Mouse (Mus musculus) forebrain, embryonic 12.5 days (tissue): ENCODE data around the gene Gins3. TPM values are rescaled to one million over a fixed set of nuclear protein-coding genes. Genes with fewer than 3 reads are reported as not detected.
"Not testable (repeated sequence)": the region's sequence is repeated elsewhere in the genome, so short reads cannot be mapped to it uniquely, and the experiment has no call there.

Experiments
- ATAC-seq: fragments of 200-750 bp; cut with Nextera tagmentation; 2 replicates; pipeline ENCODE4 v1.8.0; 2017; ENCODE audit warnings: moderate TSS enrichment; ENCODE audit not compliant: low FRiP score
- H3K27ac ChIP-seq: fragments of 300-500 bp; sonication (generic); 2 replicates; pipeline ENCODE4 v1.5.1; 2016; ENCODE audit warnings: mild to moderate bottlenecking
- H3K27me3 ChIP-seq: fragments of 300-500 bp; sonication (generic); 2 replicates; pipeline ENCODE4 v1.6.1; 2016; ENCODE audit warnings: mild to moderate bottlenecking
- H3K36me3 ChIP-seq: fragments of 300-500 bp; sonication (generic); replicated peaks from 2 replicates; pipeline ENCODE4 v1.6.1; 2016; ENCODE audit warnings: mild to moderate bottlenecking
- H3K4me1 ChIP-seq: fragments of 300-500 bp; sonication (generic); 2 replicates; pipeline ENCODE4 v1.6.1; 2016
- H3K4me2 ChIP-seq: fragments of 300-500 bp; sonication (generic); 2 replicates; pipeline ENCODE4 v1.6.1; 2016; ENCODE audit warnings: mild to moderate bottlenecking, moderate library complexity
- H3K4me3 ChIP-seq: fragments of 300-500 bp; sonication (generic); replicated peaks from 2 replicates; pipeline ENCODE4 v1.5.1; 2016; ENCODE audit warnings: mild to moderate bottlenecking
- H3K9ac ChIP-seq: fragments of 300-500 bp; sonication (generic); 2 replicates; pipeline ENCODE4 v1.6.1; 2016; ENCODE audit warnings: mild to moderate bottlenecking
- H3K9me3 ChIP-seq: fragments of 300-500 bp; sonication (generic); 2 replicates; pipeline ENCODE4 v1.6.1; 2016
- WGBS: fragments of 180-500 bp; shearing (Covaris S2); methylation state at CpG from one replicate; pipeline ENCODE4 v1.1.7; 2016; 5-methylcytosine and 5-hydroxymethylcytosine counted together
- polyA plus RNA-seq: library from polyadenylated mRNA; unstranded; fragments of >200 nt; fragmentation: Nextera tagmentation; extraction: Ambion mirVana; gene quantifications from 2 replicates; pipeline ENCODE4 v1.2.1, GENCODE M21; 2016

The Gins3 gene
- polyA plus RNA-seq, 1 experiment from 2014 or later = 28.5 TPM

DNA sequence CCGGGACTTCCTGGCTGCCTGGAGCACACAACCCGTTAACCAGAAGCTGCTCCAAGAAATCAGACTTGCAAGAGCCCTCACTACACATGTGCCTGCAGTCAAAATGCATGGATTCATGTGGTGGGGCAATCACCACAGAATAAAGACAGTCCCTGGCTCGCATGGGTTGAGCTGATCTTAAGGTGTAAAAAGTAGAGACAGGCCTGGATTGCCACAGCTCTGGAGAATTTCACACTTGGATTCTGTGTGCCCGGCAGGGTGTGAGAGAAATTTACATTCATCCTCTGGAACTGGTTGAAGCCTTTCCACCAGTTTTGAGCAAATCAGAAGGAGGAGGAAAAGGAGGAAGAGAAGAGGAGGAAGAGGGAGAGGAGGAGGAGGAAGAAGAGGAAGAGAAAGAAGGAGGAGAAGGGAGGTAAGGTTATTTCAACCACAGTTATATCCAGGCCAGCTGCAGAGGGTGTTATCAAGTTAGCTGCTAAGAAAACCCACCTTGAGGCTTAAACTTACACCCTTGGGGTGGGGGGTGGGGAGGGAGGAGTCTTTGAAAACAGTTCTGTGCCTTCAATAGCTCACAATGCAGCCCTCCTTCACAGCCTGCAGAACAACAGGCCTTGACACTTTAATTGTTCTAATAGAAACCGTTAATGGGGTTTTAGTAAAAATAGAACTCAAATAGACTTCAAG, 23.2 kb downstream of the Gins3 start:
- no peak for ATAC-seq
- Histone ChIP-seq H3K27ac (no peak overlapping the region), H3K4me2 (no peak overlapping the region), H3K4me3 (no peak overlapping the region), H3K9me3 (no peaks in the 10 kb centered on the region), H3K9ac (no peak overlapping the region), H3K4me1 (peaks cover 7% of the 10 kb centered on the region; the same call in 1 of the 2 replicates), H3K36me3 (no peaks in the 10 kb centered on the region), H3K27me3 (no peaks in the 10 kb centered on the region)
- 49% methylated on average over 5 of the region's 5 CpGs for WGBS

DNA sequence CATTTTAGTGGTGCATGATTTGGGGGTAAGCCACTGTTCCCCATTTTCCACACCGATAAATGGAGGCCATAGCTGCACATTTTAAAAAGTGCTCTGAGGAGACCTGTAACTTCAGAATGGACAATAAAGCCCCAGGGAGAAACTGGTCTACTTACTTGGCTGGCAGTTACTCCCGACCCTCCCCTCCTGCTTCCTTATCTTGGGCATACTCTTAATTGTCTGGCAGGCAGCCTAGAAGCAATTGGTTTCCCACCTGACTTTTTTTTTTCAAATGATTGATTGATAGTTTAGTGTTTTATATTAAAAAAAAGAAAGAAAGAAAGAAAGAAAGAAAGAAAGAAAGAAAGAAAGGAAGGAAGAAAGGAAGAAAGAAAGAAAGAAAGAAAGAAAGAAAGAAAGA, 24.3 kb downstream of the Gins3 start:
- 56% methylated on average over 2 of the region's 2 CpGs for WGBS
- H3K4me1 ChIP-seq = peaks cover 7% of the 10 kb centered on the region; the same call in 1 of the 2 replicates
- no peak for ATAC-seq

DNA sequence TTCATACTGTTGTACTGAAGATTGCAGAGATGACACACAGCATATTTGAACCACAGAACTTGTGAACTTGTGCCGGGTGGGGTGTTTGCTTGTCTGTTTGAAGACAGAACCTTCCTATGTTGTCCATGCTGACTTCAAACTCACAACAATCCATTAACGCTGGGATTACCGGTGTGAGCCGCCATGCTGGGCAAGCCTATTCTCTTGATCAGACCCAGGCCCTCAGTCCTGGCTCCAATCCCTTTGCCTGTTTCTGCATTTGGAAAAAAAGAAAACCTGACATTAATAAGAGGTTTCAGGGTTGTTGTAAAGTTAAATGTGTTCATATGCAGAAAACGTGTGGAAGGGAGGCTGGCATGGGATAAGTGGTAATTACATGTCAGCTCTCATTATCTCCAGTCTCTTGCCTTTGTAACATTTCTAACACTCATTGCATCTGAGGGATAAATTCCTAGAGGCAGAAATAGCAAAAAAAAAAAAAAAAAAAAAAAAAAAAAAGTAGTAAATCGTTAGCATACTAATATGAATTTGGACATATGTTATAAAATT, 27.2 kb downstream of the Gins3 start:
- H3K4me3 ChIP-seq = no peak overlapping the region
- H3K9me3 ChIP-seq = no peaks in the 10 kb centered on the region
- WGBS = 71% methylated on average over 6 of the region's 6 CpGs
- ATAC-seq = no peak
- H3K27me3 ChIP-seq = no peaks in the 10 kb centered on the region
- H3K36me3 ChIP-seq = no peaks in the 10 kb centered on the region
- H3K9ac ChIP-seq = no peak overlapping the region
- no peak overlapping the region for H3K27ac ChIP-seq
- H3K4me2 ChIP-seq = no peak overlapping the region
- H3K4me1 ChIP-seq = peaks cover 7% of the 10 kb centered on the region; the same call in 1 of the 2 replicates

More for the DNA sequence above, 24.3 kb downstream of the Gins3 start:
- Histone ChIP-seq H3K9me3 (no peaks in the 10 kb centered on the region), H3K27ac (no peak overlapping the region), H3K27me3 (no peaks in the 10 kb centered on the region), H3K4me2 (no peak overlapping the region), H3K36me3 (no peaks in the 10 kb centered on the region), H3K4me3 (no peak overlapping the region), H3K9ac (no peak overlapping the region)

DNA sequence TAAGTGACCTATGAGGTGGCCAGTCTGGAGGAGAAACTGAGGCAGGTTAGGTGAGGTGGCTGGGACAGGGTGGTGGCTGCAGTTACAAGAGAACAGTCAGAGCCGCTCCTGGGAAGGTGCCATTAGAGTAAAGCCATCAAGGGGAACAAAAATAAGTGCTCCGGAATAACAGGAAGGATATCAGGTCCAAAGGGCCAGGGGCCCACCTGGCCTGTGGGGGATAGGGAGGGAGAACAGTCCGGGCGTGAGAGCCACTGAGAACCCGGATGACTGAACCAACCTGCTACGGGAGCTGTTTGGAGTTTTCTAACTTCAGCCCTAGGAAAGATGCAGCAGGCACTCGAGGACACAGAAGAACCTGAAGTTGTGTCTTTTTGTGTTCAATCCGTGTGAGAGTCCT, 27.8 kb downstream of the Gins3 start:
- H3K9me3 ChIP-seq = no peaks in the 10 kb centered on the region
- no peaks in the 10 kb centered on the region for H3K36me3 ChIP-seq
- WGBS = 86% methylated on average over 8 of the region's 8 CpGs
- H3K4me1 ChIP-seq = peaks cover 4% of the 10 kb centered on the region; the same call in 1 of the 2 replicates
- H3K9ac ChIP-seq = no peak overlapping the region
- no peak overlapping the region for H3K4me2 ChIP-seq
- ATAC-seq = no peak
- no peak overlapping the region for H3K27ac ChIP-seq
- H3K27me3 ChIP-seq = no peaks in the 10 kb centered on the region
- no peak overlapping the region for H3K4me3 ChIP-seq

DNA sequence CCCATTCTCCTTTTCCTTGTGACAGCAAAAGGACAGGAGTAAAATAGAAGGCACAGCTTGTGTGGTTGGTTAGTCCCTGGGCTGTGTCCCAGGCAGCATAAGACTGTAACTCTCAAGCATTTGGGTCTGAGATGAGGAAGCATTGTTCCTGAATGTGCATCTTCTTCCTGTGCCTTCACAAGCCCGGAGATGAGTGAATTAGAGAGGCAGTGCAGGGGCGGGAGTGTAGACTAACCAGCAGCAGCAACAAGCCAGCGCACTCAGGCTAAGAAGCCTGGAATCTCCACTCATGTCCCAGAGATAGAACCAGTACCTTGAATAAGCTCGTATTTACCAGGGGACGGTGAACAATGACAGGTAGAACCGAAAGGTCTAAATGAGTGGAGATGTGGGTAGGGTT, 28.3 kb downstream of the Gins3 start:
- no peak overlapping the region for H3K9ac ChIP-seq
- no peaks in the 10 kb centered on the region; the same call in 1 of the 2 replicates for H3K4me1 ChIP-seq
- no peaks in the 10 kb centered on the region for H3K36me3 ChIP-seq
- no peaks in the 10 kb centered on the region for H3K27me3 ChIP-seq
- no peak for ATAC-seq
- H3K4me2 ChIP-seq = no peak overlapping the region
- H3K4me3 ChIP-seq = no peak overlapping the region
- WGBS = 91% methylated on average over 6 of the region's 6 CpGs
- H3K9me3 ChIP-seq = no peaks in the 10 kb centered on the region
- no peak overlapping the region for H3K27ac ChIP-seq

DNA sequence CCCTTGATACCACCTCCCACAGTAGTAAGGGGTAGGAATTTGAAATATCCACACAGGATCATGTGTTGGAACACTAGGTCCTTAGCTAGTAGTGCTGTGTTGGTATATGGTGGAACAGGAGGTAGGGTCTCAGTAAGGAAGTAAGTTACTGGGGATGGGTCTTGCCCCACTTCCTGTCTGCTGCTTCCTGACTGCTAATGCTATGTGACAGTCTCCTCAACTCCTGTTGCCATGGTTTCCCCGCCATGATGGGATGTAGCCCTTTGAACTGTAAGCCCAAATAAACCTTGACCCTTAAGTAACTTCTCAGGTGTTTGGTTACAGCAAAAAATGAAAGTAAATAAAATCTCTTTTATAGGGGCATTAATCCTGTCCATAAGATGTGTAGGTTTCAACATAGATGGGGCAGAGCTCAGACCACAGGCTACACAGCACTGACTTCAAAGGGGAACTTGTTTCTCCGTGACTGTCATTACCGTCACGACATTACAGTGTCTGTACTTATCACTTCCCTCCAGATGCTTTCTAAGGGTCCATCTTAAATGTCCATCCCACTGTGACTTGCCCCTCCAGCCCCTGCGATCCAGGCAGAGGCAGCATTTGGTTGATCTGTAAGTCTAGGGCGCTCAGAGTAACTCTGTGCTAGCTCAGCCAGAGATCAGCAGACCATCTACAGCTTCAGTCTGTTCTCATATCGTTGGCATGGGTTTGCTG, 29.8 kb downstream of the Gins3 start:
- H3K9ac ChIP-seq = no peak overlapping the region
- 82% methylated on average over 7 of the region's 7 CpGs for WGBS

DNA sequence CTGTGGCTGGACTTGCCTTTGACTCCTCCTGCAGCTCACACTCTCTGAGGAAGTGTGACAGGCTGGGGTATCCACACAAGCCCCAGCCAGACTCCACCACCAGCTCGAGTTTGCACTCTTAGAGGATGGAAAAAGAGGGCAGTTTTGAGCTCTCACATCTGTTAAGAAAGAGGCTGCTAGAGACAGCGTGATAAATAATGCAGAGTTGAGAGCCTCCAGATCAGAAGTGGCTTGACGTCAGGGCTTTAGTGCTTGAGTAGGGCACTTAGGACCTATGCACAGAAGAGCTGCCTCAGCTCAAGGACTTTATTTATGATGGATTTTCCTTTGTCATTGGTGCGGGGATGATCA, 30.3 kb downstream of the Gins3 start:
- Histone ChIP-seq H3K4me2 (no peak overlapping the region), H3K4me1 (peaks cover 4% of the 10 kb centered on the region), H3K9me3 (no peaks in the 10 kb centered on the region), H3K27me3 (no peaks in the 10 kb centered on the region), H3K4me3 (no peak overlapping the region), H3K9ac (no peak overlapping the region), H3K36me3 (no peaks in the 10 kb centered on the region), H3K27ac (no peak overlapping the region)
- 74% methylated on average over 4 of the region's 4 CpGs for WGBS
- no peak for ATAC-seq

More for the DNA sequence above, 29.8 kb downstream of the Gins3 start:
- Histone ChIP-seq H3K4me1 (no peaks in the 10 kb centered on the region), H3K27me3 (no peaks in the 10 kb centered on the region), H3K4me2 (no peak overlapping the region), H3K27ac (no peak overlapping the region), H3K9me3 (no peaks in the 10 kb centered on the region), H3K36me3 (no peaks in the 10 kb centered on the region), H3K4me3 (no peak overlapping the region)
- ATAC-seq = no peak

DNA sequence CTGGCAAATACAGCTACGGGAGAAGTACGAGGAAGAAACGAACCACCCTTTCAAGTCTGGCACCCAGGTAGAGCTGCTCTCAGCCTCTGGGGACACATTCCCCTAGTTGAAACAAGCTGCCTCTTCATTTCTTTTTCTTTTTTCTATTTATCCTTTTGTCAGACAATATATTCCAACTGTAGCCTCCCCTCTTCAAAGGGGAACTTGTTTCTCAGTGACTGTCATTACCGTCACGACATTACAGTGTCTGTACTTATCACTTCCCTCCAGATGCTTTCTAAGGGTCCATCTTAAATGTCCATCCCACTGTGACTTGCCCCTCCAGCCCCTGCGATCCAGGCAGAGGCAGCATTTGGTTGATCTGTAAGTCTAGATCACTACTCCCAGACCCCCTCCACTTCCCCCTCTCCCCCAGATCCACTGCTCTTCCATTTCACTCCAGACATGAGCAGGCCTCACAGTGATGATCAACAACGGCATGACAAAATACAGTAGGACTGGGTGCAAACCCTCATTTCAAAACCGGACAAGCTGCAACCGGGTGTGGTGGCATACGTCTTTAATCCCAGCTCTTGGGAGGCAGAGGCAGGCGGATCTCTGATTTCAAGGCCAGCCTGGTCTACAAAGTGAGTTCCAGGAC, 32.7 kb downstream of the Gins3 start:
- H3K4me3 ChIP-seq, H3K9ac ChIP-seq, ATAC-seq, H3K4me2 ChIP-seq, H3K27me3 ChIP-seq, H3K27ac ChIP-seq, H3K4me1 ChIP-seq, H3K9me3 ChIP-seq, H3K36me3 ChIP-seq: not testable (repeated sequence)
- WGBS = 94% methylated on average over 11 of the region's 11 CpGs

DNA sequence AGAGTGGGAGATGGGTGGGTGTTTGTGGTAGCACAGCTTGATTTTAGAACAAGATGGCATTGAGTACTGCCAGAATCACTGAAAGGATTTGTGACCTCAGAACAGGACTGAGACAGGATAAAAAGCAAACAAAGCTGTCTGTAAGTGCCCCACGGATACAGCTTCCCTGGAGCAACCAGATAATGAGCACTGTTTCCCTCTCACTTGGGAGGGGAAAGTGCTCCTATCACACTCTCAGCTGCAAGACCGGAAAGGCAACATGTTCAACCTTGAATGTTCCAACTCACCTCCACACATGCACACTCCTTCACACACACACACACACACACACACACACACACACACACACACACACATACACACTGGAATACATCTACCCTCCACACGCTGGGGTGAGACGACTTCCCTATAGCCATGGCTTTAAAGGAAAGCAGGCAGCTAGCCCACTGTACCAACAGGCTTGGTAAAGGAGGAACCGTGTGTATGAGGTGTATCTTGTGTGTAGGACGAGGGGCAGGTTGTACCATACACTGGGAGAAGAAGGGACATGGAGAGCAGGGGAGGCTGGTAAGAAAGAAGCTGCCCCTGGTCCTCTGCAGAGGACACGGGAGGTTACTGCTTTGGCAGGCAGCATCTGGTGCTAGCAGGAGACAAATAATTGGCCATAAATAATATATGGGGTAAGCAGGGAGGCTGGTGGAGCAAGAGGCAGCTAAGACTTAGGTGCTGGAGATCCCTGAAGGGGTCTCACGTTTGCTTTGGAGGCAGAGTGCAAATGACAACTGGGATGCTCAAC, 35.1 kb downstream of the Gins3 start:
- H3K27ac ChIP-seq = 0 out of 2 replicates have a peak overlapping the region, but pooled peaks have one; percentile 31
- no peak for ATAC-seq
- no peak overlapping the region for H3K4me2 ChIP-seq
- peaks cover 7% of the 10 kb centered on the region for H3K4me1 ChIP-seq
- no peaks in the 10 kb centered on the region for H3K36me3 ChIP-seq
- no peak overlapping the region for H3K9ac ChIP-seq
- H3K27me3 ChIP-seq = peaks cover 9% of the 10 kb centered on the region; the same call in 1 of the 2 replicates
- 55% methylated on average over 8 of the region's 8 CpGs for WGBS
- H3K9me3 ChIP-seq = no peaks in the 10 kb centered on the region
- no peak overlapping the region for H3K4me3 ChIP-seq

DNA sequence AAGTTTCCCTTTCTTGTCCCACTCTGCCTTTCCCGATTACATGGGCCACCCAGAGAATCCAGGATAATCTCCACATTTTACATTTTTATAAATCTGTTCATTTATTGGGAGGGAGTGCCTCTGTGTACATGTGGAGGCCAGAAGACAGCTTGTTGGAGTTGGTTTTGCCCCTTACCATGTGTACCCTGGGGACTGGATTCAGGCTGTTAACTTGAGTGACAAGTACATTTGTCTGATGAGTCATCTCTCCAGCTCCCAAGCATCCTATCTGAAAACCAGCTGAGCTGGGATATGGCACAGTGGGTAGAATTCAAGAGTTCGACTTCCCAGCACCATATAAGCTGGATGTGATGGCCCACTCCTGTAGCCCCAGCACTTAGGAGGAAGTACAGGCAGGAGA, 36.7 kb downstream of the Gins3 start:
- Histone ChIP-seq H3K4me1 (peaks cover 12% of the 10 kb centered on the region), H3K9me3 (no peaks in the 10 kb centered on the region), H3K27me3 (peaks cover 19% of the 10 kb centered on the region; the same call in 1 of the 2 replicates), H3K4me3 (no peak overlapping the region), H3K4me2 (no peak overlapping the region), H3K9ac (no peak overlapping the region), H3K36me3 (no peaks in the 10 kb centered on the region), H3K27ac (no peak overlapping the region)
- ATAC-seq = no peak
- WGBS = 90% methylated on average over 2 of the region's 2 CpGs

DNA sequence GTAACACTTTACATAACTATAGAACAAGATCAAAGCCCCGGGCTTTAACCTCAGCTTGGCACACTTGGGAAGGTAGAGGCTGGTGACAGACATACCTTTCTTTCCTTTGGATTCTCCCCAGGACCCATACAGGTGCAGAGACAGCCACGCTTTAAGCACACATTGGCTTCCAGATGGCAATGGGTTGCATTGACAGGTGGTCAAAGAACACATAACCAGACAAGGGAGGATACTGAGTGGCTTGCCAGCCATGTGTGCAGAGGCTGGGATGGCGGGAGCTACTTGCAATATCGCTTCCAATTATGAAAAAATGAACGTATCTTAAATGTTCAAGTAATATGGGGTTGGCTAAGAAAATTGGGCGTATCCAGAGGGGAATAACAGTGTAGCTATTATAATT, 38.6 kb downstream of the Gins3 start:
- H3K27me3 ChIP-seq = peaks cover 37% of the 10 kb centered on the region
- WGBS = 85% methylated on average over 6 of the region's 6 CpGs
- no peak for ATAC-seq
- no peak overlapping the region for H3K9ac ChIP-seq
- no peaks in the 10 kb centered on the region for H3K9me3 ChIP-seq
- peaks cover 13% of the 10 kb centered on the region for H3K4me1 ChIP-seq
- no peaks in the 10 kb centered on the region for H3K36me3 ChIP-seq
- no peak overlapping the region for H3K4me2 ChIP-seq
- no peak overlapping the region for H3K4me3 ChIP-seq
- no peak overlapping the region for H3K27ac ChIP-seq

DNA sequence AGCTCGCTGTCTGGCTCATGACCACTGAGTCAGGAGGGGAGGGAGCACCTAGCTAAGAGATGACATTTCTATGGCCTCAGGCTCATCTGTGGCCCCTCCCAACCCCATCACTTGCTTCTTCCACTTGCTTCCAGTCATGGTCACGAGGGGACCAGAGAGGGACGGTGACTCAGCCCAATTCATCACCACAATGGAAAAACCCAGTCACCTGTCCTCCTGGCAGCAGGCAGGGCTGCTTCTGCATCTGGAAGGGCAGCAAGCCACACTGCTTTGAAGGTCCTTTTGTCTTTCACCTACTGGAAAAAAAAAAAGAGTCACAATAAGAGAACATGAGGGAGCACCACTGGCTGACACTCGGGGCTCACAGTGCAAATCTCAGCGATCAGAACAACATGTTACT, 39.6 kb downstream of the Gins3 start:
- Histone ChIP-seq H3K27ac (no peak overlapping the region), H3K9me3 (no peaks in the 10 kb centered on the region), H3K4me3 (no peak overlapping the region), H3K9ac (no peak overlapping the region), H3K27me3 (peaks cover 47% of the 10 kb centered on the region), H3K4me1 (peaks cover 18% of the 10 kb centered on the region), H3K36me3 (no peaks in the 10 kb centered on the region), H3K4me2 (no peak overlapping the region)
- ATAC-seq = no peak
- WGBS = 76% methylated on average over 5 of the region's 5 CpGs
